Mouse (Mus musculus): ENCODE data around the gene Nup188.

DNA sequence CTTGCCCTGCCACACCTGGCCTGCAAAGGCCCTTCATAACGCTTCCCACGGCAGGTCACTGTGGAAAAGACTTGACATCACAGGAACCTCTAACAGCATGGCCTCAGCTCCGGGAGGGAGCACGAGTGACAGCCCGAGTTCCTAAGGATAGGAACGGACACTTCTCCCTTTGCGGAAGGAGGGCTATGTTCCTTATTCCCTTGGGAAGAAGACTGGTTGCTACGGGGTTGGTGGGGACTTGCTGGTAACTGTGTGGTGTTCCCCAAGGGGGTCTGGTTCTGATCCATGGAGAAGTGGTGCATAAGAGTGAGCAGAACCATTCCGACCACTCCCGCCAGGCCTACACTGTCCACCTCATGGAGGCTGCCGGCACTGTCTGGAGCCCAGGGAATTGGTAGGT lies 5.5 kb upstream of the Nup188 start, which contains the start of gene Gm28038:
- TF ChIP-seq CTCF (conservative IDR thresholded peaks at IDR 0.05; ENCODE audit: low read length) (no peak), NANOG (IDR thresholded peaks at IDR 0.05; ENCODE audit: borderline replicate concordance, low read length) (no peak), POU5F1 (IDR thresholded peaks at IDR 0.05; ENCODE audit: borderline replicate concordance, low read length) (no peak)

Measured in E14TG2a.4 (cell line).